Mouse (Mus musculus) B cell, adult 67 days (primary cell): ENCODE measurements around the gene Ulk4. TPM values are rescaled to one million over a fixed set of nuclear protein-coding genes. Genes with fewer than 3 reads are reported as not detected.

ENCODE experiments used
- total RNA-seq, 2 experiments: library from RNA; stranded (reverse); gene quantifications; 4 replicates each; pipeline ENCODE4 v1.2.4; 2023

Ulk4 gene
- total RNA-seq = under 1 TPM; 0.27 to 0.35 TPM

DNA sequence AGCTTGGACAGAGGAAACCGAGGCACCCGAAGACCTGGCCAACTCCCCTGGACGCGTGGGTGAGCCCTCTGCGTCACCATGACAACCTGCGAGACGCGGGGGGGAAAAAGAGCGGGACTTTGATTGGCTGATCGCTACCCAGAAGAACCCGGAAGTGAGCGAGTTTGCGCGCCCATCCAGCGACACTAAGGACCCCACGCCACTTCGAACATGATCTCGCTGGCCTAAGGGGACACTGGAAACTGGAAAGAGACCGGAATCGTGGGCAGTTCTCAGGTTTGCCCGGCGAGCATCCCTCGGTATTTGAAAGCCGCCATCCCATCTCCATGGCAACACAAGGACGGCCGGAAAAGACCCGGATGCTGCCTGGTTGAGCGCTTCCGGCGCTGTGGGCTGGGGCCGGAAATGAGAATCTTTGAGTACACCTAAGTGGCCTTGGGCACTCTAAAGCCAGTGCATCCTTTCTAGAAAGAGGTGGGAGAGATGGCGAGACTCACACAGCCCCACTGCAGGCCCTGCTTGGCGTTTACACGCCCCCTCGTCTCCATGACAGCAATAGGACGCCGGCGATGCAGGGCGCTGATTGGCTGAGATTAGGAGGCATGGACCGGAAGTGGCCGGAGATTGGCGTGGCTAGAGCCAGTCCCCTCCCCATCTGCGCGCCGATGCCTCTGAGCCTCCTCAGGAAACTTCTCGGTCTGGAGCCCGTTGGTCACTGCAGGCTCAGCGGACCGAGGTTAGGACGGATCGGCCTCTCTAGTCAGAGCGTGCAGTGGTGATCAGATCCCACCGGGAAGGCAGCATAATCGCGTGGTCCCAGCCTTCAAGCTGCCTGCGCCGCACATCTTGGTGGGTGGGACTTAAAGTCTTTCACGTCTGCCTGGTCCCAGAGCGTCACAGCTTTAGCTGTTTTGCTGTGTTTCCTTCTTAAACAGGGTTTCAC lies at the start of gene Ulk4:
TSS of gene Ulk4 (minus strand) at position 80 of the 943 bp plus-strand sequence.

GRCm38 (mm10) chr9:121297171-121298064 lies 20.4 kb upstream of the Ulk4 start, which contains the start of gene Trak1:
Gene Trak1 (plus strand): TSS chr9:121297502.

DNA sequence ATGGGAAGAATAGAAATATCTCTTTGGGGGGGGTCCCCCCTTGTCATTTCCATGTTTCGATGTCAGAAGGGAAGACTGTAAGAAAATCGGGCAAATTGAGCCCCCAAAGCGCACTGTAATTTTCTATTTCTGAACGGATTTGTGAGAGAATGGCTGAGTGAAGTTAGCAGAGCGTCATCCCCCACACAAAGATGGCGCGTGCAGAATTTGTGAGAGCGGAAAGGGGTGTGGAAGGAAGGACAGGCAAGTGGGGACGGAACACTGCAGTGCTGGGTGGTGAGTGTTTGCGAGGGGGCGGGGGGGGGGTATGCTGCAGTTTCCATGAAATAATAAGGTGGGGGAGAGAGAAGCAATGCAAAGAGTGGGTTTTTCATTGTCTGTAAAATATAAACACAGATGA lies 347.9 kb downstream of the Ulk4 start, which contains the start of gene Ctnnb1:
TSS of gene Ctnnb1 (plus strand) at position 136 of the 400 bp plus-strand sequence.

Other genes starting within 250 kb of the Ulk4 start
- 100 to 1,000 TPM; 188 to 198 TPM for gene Trak1, start 20.3 kb upstream of the Ulk4 start, total RNA-seq
- not detected for gene Cck, start 218.5 kb upstream of the Ulk4 start, total RNA-seq